Mouse (Mus musculus): ENCODE measurements at regions not wholly inside any gene's neighbourhood (a gene's known extent, or its start where the extent isn't known, plus 50 kb on each side); places are given as distances from the start of the nearest gene placed in this dataset.

- Histone ChIP-seq H3K36me3 (replicated peaks) (no peaks in the 10 kb centered on the region), H3K4me3 (no peak overlapping the region), H3K9ac (no peak overlapping the region), H3K4me2 (no peak overlapping the region), H3K9me3 (no peaks in the 10 kb centered on the region), H3K27ac (no peak overlapping the region), H3K4me1 (peaks cover 24% of the 10 kb centered on the region), H3K27me3 (replicated peaks) (no peaks in the 10 kb centered on the region)
- 81% methylated on average over 10 of the region's 10 CpGs for WGBS
- ATAC-seq (replicated peaks), result no peak
Measured at GRCm38 (mm10) chr9:61159616-61160015, 212.6 kb upstream of the Tle3 start.

DNA sequence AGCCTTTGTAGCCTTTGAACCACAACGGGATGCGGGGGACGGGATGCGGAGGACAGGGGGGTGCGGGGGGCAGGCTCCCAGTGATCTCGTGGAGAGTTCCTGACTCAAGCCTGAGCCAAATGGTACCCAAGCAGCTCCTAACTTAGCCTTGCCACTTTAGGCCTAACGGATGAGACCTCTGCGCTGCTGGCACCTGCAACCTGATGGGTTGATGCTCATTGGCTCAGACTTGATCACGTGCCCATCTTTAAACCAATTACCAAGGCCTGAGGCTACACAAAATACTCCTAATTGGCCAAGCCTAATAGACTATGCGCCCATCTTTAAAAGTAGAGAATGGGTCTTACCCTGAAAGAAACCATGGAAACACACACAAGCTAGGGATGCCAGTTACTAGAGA is 209.3 kb upstream of the Tle3 start:
- no peak for ATAC-seq (replicated peaks)
- no peak overlapping the region for H3K4me3 ChIP-seq
- H3K9me3 ChIP-seq, result no peaks in the 10 kb centered on the region
- H3K4me2 ChIP-seq, result no peak overlapping the region
- H3K27me3 ChIP-seq (replicated peaks), result no peaks in the 10 kb centered on the region
- no peak overlapping the region for H3K27ac ChIP-seq
- 86% methylated on average over 10 of the region's 10 CpGs for WGBS
- H3K36me3 ChIP-seq (replicated peaks), result no peaks in the 10 kb centered on the region
- no peak overlapping the region for H3K9ac ChIP-seq
- peaks cover 16% of the 10 kb centered on the region for H3K4me1 ChIP-seq

DNA sequence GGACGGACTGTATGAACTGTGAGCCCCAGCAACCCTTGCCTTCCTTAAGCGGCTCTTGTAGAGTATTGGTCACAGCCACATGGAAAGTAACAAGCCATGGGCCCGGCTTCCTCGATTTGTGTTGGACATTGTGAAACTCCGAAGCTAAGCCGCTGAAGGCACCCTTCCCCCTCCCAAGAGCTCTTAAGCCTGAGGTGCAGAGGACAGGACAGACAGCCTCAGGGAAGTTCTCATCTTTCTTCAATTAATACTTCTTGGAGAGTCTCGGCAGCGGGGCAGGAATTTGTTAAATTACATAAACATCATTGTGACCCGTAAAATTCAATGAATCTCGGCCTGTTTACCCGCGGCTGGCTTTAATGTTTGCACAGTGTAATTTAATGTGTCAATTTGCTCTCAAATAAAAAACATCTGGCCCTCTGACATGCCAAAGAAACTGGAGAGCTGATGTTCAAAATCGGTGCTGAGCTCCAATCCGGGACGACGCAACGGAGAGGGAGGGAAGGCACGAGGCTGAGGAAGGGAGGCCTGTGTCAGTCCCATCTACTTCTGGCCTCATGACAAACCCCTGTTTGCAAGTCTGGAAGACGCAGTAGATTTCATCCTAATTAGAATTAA is 208.4 kb upstream of the Tle3 start:
- Histone ChIP-seq H3K27ac (no peak overlapping the region), H3K9ac (no peak overlapping the region), H3K4me1 (peaks cover 16% of the 10 kb centered on the region), H3K4me2 (no peak overlapping the region), H3K9me3 (no peaks in the 10 kb centered on the region), H3K36me3 (replicated peaks) (no peaks in the 10 kb centered on the region), H3K27me3 (replicated peaks) (no peaks in the 10 kb centered on the region), H3K4me3 (no peak overlapping the region)
- WGBS, result 66% methylated on average over 19 of the region's 19 CpGs
- ATAC-seq (replicated peaks), result no peak

- H3K36me3 ChIP-seq (replicated peaks), result no peaks in the 10 kb centered on the region
- no peak overlapping the region for H3K4me3 ChIP-seq
- WGBS, result 69% methylated on average over 11 of the region's 11 CpGs
- H3K9ac ChIP-seq, result no peak overlapping the region
- peaks cover 16% of the 10 kb centered on the region for H3K4me1 ChIP-seq
- no peak for ATAC-seq (replicated peaks)
- H3K9me3 ChIP-seq, result no peaks in the 10 kb centered on the region
- H3K4me2 ChIP-seq, result no peak overlapping the region
- no peaks in the 10 kb centered on the region for H3K27me3 ChIP-seq (replicated peaks)
- H3K27ac ChIP-seq, result no peak overlapping the region
Measured at GRCm38 (mm10) chr9:61164501-61165251, 207.5 kb upstream of the Tle3 start.

GRCm38 (mm10) chr9:61166115-61166514 is 206.1 kb upstream of the Tle3 start:
- Histone ChIP-seq H3K27me3 (replicated peaks) (no peaks in the 10 kb centered on the region), H3K9ac (no peak overlapping the region), H3K4me3 (no peak overlapping the region), H3K4me2 (no peak overlapping the region), H3K4me1 (peaks cover 16% of the 10 kb centered on the region), H3K36me3 (replicated peaks) (no peaks in the 10 kb centered on the region), H3K27ac (no peak overlapping the region), H3K9me3 (no peaks in the 10 kb centered on the region)
- 81% methylated on average over 2 of the region's 2 CpGs for WGBS
- no peak for ATAC-seq (replicated peaks)

GRCm38 (mm10) chr9:61167097-61167842 is 204.9 kb upstream of the Tle3 start:
- Histone ChIP-seq H3K27me3 (replicated peaks) (no peaks in the 10 kb centered on the region), H3K4me1 (peaks cover 16% of the 10 kb centered on the region), H3K9ac (no peak overlapping the region), H3K9me3 (no peaks in the 10 kb centered on the region), H3K4me3 (no peak overlapping the region), H3K4me2 (no peak overlapping the region), H3K27ac (no peak overlapping the region), H3K36me3 (replicated peaks) (no peaks in the 10 kb centered on the region)
- WGBS, result 83% methylated on average over 11 of the region's 11 CpGs
- ATAC-seq (replicated peaks), result no peak

- Histone ChIP-seq H3K36me3 (replicated peaks) (no peaks in the 10 kb centered on the region), H3K9me3 (no peaks in the 10 kb centered on the region), H3K27me3 (replicated peaks) (no peaks in the 10 kb centered on the region), H3K4me3 (no peak overlapping the region), H3K4me2 (no peak overlapping the region), H3K27ac (no peak overlapping the region), H3K9ac (no peak overlapping the region), H3K4me1 (peaks cover 15% of the 10 kb centered on the region)
- 93% methylated on average over 7 of the region's 7 CpGs for WGBS
- ATAC-seq (replicated peaks), result no peak
Measured at GRCm38 (mm10) chr9:61168931-61169330, 203.2 kb upstream of the Tle3 start.

GRCm38 (mm10) chr9:61169506-61170090 is 202.6 kb upstream of the Tle3 start:
- no peaks in the 10 kb centered on the region for H3K36me3 ChIP-seq (replicated peaks)
- 85% methylated on average over 9 of the region's 9 CpGs for WGBS
- H3K9ac ChIP-seq, result no peak overlapping the region
- no peak overlapping the region for H3K27ac ChIP-seq
- H3K27me3 ChIP-seq (replicated peaks), result no peaks in the 10 kb centered on the region
- peaks cover 11% of the 10 kb centered on the region for H3K4me1 ChIP-seq
- no peak overlapping the region for H3K4me2 ChIP-seq
- no peaks in the 10 kb centered on the region for H3K9me3 ChIP-seq
- no peak for ATAC-seq (replicated peaks)
- no peak overlapping the region for H3K4me3 ChIP-seq

DNA sequence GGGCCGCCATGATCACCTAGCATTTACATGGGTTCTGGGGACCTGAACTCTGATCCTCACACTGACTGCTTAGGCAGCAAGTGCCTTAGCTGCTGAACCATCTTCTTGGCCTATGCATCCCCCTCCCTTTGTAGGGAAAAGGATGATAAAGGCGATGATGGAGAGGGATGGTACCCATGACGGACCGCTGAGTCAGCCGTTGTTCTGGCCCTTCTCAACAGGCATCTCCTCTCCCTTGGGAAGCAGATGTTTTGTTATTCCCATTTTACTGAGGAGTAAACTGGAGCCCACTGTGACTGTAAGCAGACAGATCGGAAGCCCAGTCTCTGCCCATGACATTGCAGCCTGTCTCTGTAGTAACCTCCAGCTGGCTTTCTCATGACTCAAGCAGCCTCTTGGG is 201.2 kb upstream of the Tle3 start:
- H3K36me3 ChIP-seq (replicated peaks), result no peaks in the 10 kb centered on the region
- WGBS, result 90% methylated on average over 6 of the region's 6 CpGs
- H3K4me1 ChIP-seq, result peaks cover 7% of the 10 kb centered on the region

GRCm38 (mm10) chr9:61172421-61172820 is 199.7 kb upstream of the Tle3 start:
- no peak overlapping the region for H3K27ac ChIP-seq
- no peak for ATAC-seq (replicated peaks)

More for the DNA sequence above, 201.2 kb upstream of the Tle3 start:
- Histone ChIP-seq H3K27ac (no peak overlapping the region), H3K9me3 (no peaks in the 10 kb centered on the region), H3K4me3 (no peak overlapping the region), H3K9ac (no peak overlapping the region), H3K27me3 (replicated peaks) (no peaks in the 10 kb centered on the region), H3K4me2 (no peak overlapping the region)
- no peak for ATAC-seq (replicated peaks)

DNA sequence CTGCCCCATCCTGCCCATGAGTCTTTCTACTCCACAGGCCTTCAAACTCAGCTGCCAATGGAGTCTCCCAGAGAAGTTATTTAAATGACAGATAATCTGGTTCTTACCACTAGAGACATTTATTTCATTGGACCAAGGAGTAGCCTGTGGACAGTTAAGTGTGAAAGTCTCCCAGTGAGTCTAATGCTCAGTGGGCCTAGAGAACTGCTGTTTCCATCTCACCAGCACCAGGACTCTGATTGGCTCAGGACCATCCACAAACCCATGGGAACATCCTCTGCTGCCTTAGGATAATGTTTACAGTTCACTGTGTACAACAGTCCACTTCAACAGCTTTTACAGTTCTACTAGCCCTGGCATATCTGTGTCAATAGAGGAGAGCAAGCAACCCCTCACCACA is 198.6 kb upstream of the Tle3 start:
- no peak overlapping the region for H3K4me2 ChIP-seq
- H3K27me3 ChIP-seq (replicated peaks), result peaks cover under 1% of the 10 kb centered on the region; the same call in 1 of the 2 replicates
- no peaks in the 10 kb centered on the region for H3K36me3 ChIP-seq (replicated peaks)
- H3K27ac ChIP-seq, result no peak overlapping the region
- ATAC-seq (replicated peaks), result no peak
- H3K4me1 ChIP-seq, result peaks cover 7% of the 10 kb centered on the region
- H3K4me3 ChIP-seq, result no peak overlapping the region
- H3K9ac ChIP-seq, result no peak overlapping the region
- H3K9me3 ChIP-seq, result no peaks in the 10 kb centered on the region

More at GRCm38 (mm10) chr9:61172421-61172820, 199.7 kb upstream of the Tle3 start:
- peaks cover 7% of the 10 kb centered on the region for H3K4me1 ChIP-seq
- no peak overlapping the region for H3K4me3 ChIP-seq
- H3K9ac ChIP-seq, result no peak overlapping the region
- H3K4me2 ChIP-seq, result no peak overlapping the region
- no peaks in the 10 kb centered on the region for H3K36me3 ChIP-seq (replicated peaks)
- no peaks in the 10 kb centered on the region for H3K9me3 ChIP-seq
- no peaks in the 10 kb centered on the region; the same call in 1 of the 2 replicates for H3K27me3 ChIP-seq (replicated peaks)

DNA sequence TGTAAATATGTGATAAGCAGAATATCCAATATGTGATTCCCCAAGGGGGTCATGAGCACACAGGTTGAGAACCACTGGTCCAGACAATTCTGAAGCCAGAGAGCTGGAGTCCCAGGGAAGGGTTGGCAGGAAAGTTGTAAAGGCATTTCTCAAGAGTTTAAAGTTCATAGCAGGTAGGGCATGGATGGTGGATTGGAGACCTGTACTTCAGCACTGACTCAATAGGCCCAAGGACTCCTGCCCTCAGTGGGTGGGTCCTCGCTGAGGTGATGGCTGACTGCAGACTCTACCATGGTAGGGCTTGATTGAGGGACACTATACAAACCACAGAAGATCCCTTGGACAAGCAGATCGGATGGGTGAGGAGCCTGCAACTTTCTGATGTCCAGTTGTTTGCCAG is 196.8 kb upstream of the Tle3 start:
- 95% methylated on average over 2 of the region's 2 CpGs for WGBS
- H3K36me3 ChIP-seq (replicated peaks), result no peaks in the 10 kb centered on the region
- H3K27ac ChIP-seq, result no peak overlapping the region
- no peak overlapping the region for H3K4me2 ChIP-seq
- no peaks in the 10 kb centered on the region for H3K9me3 ChIP-seq
- no peak overlapping the region for H3K9ac ChIP-seq
- H3K27me3 ChIP-seq (replicated peaks), result peaks cover 4% of the 10 kb centered on the region; the same call in 1 of the 2 replicates
- peaks cover 7% of the 10 kb centered on the region for H3K4me1 ChIP-seq
- ATAC-seq (replicated peaks), result no peak
- H3K4me3 ChIP-seq, result no peak overlapping the region
